Mouse (Mus musculus) megakaryocyte, embryonic 14.5 days (primary cell): ENCODE measurements around the gene Mbd6. TPM values are rescaled to one million over a fixed set of nuclear protein-coding genes. Genes with fewer than 3 reads are reported as not detected.

Source experiments
- H3K27me3 ChIP-seq: replicated peaks from 2 replicates; pipeline ENCODE3; 2012; ENCODE audit warnings: inconsistent platforms
- H3K36me3 ChIP-seq: replicated peaks from 2 replicates; pipeline ENCODE3; 2012; ENCODE audit warnings: low read length, inconsistent platforms, mixed read lengths
- H3K4me1 ChIP-seq: 2 replicates; pipeline ENCODE4 v1.6.1; 2012; ENCODE audit warnings: inconsistent platforms
- H3K4me3 ChIP-seq: replicated peaks from 2 replicates; pipeline ENCODE3; 2012; ENCODE audit warnings: moderate library complexity, mild to moderate bottlenecking, inconsistent platforms
- H3K9me3 ChIP-seq: 2 replicates; pipeline ENCODE4 v1.6.1; 2012; ENCODE audit warnings: inconsistent platforms
- FLI1 ChIP-seq: IDR thresholded peaks from 2 replicates; pipeline ENCODE4 v1.6.1; 2012; ENCODE audit warnings: low read length, inconsistent platforms, mixed read lengths
- GATA1 ChIP-seq: IDR thresholded peaks from 3 replicates; pipeline ENCODE4 v1.6.1; 2012; ENCODE audit warnings: mixed read lengths, low read length, inconsistent platforms, borderline replicate concordance
- polyA plus RNA-seq: library from polyadenylated mRNA; stranded (reverse); fragments of >175 nt; gene quantifications from 2 replicates; pipeline ENCODE4 v1.2.3, GENCODE M21; 2012; ENCODE audit warnings: low replicate concordance; ENCODE audit not compliant: insufficient read depth

Gene Mbd6
- polyA plus RNA-seq, 1 experiment, result 245 TPM

DNA sequence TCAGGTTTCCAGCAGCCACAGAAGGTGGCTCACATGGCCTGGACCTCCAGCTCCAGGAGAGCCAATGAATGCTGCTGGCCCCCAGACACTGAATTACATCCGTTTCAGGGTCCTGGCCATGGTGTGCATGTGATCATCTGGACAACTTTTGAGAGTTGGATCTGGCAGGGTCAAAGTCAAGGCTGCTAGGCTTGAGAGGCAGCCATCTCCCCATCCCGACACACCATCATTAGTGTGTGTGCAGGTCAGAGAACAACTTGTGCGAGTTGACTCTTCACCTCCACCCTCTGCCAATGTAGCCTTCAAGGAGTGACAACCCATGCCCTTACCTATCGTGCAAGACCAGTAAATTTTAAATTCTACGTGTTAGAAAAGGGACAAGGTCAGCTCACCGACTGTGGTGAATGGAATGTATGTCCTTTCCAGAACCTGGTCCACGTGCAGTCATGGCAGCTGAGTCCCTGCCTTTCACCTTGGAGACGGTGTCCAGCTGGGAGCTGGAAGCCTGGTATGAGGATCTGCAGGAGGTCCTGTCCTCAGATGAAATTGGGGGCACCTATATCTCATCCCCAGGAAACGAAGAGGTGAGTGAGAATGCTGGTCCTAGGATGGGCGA is 6.2 kb upstream of the Mbd6 start:
- Histone ChIP-seq H3K4me3 (peak overlapping the region; percentile 44), H3K9me3 (no peaks in the 10 kb centered on the region), H3K4me1 (peaks cover 59% of the 10 kb centered on the region), H3K36me3 (peaks cover 86% of the 10 kb centered on the region), H3K27me3 (no peaks in the 10 kb centered on the region)
- TF ChIP-seq FLI1 (no peak), GATA1 (no peak)

DNA sequence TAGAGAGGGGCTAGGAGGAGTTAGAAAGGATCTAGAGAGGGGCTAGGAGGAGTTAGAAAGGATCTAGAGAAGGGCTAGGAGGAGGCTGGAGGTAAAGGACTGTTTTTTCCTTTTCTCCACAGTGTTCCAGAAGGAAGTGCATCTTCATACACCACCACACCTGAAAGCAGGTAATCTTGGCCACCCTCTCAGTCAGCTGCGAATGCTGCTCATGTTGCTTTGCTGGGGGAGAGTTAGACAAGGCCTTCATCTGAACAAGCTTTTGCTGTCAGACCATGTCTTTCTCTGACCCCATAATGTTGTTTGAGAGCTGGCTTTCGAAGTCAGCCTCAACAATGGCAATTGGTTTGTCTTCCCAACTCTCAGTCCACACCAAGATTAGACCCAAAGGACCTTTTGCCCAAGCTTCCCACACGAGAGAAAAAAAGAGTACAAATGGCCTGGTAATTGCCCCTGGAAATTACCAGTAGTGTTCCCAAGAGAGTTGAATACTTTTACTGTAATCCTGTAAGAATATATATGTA is 4.8 kb upstream of the Mbd6 start:
- Histone ChIP-seq H3K9me3 (no peaks in the 10 kb centered on the region), H3K36me3 (peaks cover 73% of the 10 kb centered on the region), H3K27me3 (no peaks in the 10 kb centered on the region), H3K4me1 (peaks cover 68% of the 10 kb centered on the region), H3K4me3 (peak overlapping the region; percentile 86)
- TF ChIP-seq FLI1 (no peak), GATA1 (no peak)

DNA sequence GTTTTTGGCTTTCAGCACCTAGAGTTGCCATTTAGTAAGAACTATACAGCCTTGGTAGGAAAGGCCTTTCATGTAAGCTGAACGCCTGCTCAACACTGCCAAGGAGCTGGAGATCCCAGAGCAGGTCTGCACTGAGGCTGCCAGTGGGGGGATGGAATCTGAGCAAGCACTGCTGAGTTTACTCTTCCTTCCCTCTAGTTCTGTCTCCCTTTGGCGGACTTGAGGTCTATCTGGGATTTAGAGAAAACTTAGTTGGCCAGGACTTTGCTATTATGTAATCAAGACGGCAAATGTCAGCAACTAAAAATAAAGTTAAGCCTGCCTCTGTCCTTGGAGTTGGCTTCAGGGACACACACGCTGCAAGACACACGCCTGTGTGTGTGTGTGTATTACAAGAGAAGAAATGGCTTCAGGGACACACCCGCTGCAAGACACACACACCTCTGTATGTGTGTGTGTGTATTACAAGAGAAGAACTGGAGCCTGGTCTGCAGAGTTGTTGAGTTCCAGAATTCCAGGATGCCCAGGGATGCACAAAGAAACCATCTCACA is 4.2 kb upstream of the Mbd6 start:
- peaks cover 68% of the 10 kb centered on the region for H3K4me1 ChIP-seq
- H3K36me3 ChIP-seq, result peaks cover 67% of the 10 kb centered on the region
- no peak for TF ChIP-seq GATA1
- TF ChIP-seq FLI1, result no peak
- H3K4me3 ChIP-seq, result peak overlapping the region; percentile 97
- H3K27me3 ChIP-seq, result no peaks in the 10 kb centered on the region
- no peaks in the 10 kb centered on the region for H3K9me3 ChIP-seq

DNA sequence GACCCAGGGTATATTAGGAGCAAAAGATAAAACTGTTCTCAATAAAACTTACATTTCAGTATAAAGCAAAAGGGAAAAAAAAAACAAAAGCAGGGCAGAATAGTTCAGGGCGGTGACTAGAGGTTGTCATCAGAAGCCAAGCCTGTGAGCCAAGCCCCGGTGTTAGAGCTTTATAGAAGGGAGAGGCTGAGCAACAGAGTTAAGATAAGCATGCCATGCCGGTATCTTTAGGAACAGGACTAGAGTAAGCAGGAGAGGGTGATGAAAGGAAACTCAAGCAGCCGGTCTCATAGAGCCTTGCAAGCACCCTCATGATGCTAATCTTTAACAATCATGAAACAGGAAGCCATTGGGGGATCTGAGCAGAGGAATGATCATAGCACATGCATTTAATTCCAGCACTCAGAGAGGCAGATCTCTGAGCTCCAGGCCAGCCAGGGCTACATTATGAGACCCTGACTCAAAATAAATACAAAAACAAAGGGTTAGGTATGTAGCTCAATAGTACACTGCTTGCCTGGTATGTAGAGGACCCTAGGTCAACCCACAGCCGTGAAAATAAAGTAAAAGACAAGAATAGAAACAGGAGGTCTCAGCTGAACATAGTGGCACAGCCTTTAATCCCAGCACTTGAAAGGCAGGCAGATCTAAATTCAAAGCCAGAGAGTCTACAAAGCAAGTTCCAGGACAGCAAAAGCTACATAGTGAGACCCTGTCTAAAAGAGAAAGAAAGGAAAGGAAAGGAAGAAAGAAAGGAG is 3.2 kb upstream of the Mbd6 start:
- no peaks in the 10 kb centered on the region for H3K27me3 ChIP-seq
- TF ChIP-seq FLI1 (no peak), GATA1 (no peak)
- peaks cover 69% of the 10 kb centered on the region for H3K4me1 ChIP-seq
- no peaks in the 10 kb centered on the region for H3K9me3 ChIP-seq
- H3K4me3 ChIP-seq, result peak overlapping the region; percentile 97
- peaks cover 67% of the 10 kb centered on the region for H3K36me3 ChIP-seq

DNA sequence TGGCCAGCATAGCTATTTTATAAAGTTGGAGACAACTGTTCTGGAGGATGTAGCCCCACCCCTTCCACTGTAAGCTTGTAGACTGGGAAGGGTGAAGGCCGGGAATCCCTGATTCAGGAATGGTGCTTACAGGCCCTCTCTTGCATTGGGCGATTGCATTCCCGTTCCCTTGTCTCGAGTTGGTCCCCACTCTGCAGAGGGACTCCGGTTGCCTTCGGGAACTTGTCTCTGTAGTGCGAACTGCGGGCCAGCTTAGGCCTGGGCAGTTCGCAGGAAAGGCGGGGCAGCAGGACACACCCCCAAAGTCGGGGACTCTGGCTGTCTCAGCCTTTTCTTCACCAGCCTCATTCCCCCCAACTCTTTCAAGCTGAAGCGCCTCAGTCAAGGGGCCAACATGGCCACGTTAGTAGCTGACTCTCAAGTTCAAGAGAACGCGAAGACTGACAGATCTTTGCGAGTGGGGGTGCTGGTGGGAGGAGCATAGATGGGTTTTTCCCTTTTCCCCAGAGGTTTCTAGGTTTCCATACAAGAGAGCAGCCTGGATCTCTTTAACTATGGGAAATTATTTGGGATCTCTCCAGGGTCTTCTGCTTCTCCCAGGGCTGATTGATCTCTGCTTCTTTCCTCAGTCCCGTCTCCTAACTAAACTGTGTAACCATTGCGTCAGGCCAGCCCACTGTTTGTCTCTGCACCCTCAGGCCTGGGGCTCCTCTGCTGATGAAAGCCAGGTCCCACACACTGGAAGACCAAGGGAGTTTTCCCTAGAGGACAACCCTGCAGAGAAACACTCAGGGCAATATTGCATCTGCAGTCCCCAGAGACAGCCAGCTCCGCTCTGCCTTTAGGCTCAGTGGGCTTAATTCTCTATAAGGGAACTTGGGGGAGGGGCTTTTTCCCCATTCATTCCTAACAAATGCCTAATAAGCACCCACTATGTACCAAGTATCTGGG is 2.4 kb upstream of the Mbd6 start:
- Histone ChIP-seq H3K27me3 (no peaks in the 10 kb centered on the region), H3K36me3 (peaks cover 67% of the 10 kb centered on the region), H3K9me3 (no peaks in the 10 kb centered on the region), H3K4me3 (peak overlapping the region; percentile 97), H3K4me1 (peaks cover 71% of the 10 kb centered on the region)
- TF ChIP-seq FLI1 (no peak), GATA1 (no peak)

- TF ChIP-seq GATA1 (peak; percentile 64; the same call in 1 of the 3 replicates), FLI1 (no peak)
- Histone ChIP-seq H3K4me1 (peaks cover 71% of the 10 kb centered on the region), H3K27me3 (no peaks in the 10 kb centered on the region), H3K36me3 (peaks cover 67% of the 10 kb centered on the region), H3K9me3 (no peaks in the 10 kb centered on the region), H3K4me3 (peak overlapping the region; percentile 97)
Measured at GRCm38 (mm10) chr10:127290307-127290929, 1.6 kb upstream of the Mbd6 start.

DNA sequence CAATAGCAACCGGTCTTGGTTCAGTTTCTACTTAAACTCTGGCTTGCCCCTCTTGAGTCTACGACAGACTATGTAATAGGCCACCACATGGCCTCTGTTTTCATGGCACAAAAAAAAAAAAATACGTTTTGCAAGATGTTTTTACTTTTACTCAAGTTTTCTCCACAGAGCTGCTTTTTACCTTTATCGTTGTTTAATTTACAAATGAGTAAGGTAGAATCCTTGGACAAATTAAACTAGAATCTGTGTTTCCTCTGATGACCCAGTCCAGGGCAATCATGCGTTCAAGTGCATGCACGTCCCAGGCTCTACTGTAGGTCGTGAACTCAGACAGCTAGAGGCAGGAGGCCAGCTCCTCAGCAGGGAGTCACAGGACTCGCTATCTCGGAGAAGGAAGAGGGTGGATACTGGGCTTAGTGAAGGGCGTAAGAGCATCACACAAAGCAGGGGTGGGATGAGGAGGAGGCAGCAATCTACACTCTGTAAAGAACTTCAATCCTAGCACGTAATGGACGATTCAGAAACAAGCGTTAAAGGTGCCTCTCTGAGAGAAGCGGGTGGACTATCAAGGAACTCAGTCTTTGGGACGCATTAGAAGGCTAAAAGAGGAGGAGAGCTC is 864 bp upstream of the Mbd6 start:
- peaks cover 67% of the 10 kb centered on the region for H3K36me3 ChIP-seq
- peak overlapping the region; percentile 97 for H3K4me3 ChIP-seq
- no peak for TF ChIP-seq FLI1
- TF ChIP-seq GATA1, result no peak
- H3K4me1 ChIP-seq, result peaks cover 71% of the 10 kb centered on the region
- no peaks in the 10 kb centered on the region for H3K9me3 ChIP-seq
- H3K27me3 ChIP-seq, result no peaks in the 10 kb centered on the region

- Histone ChIP-seq H3K4me3 (peak overlapping the region; percentile 97), H3K9me3 (no peaks in the 10 kb centered on the region), H3K4me1 (peaks cover 67% of the 10 kb centered on the region), H3K36me3 (peaks cover 67% of the 10 kb centered on the region), H3K27me3 (no peaks in the 10 kb centered on the region)
- TF ChIP-seq FLI1 (no peak), GATA1 (no peak)
Measured at GRCm38 (mm10) chr10:127288328-127288799, 454 bp downstream of the Mbd6 start.
